Mouse (Mus musculus): Measurements from ENCODE around the gene Glipr2. TPM values are rescaled to one million over a fixed set of nuclear protein-coding genes. Genes with fewer than 3 reads are reported as not detected.

The Glipr2 gene
- polyA plus RNA-seq, 1 experiment: 28.2 TPM

GRCm38 (mm10) chr4:43969373-43969772 lies 12.2 kb downstream of the Glipr2 start:
- WGBS: 51% methylated on average over 4 of the region's 4 CpGs
- DNase-seq (ENCODE audit: low read depth, low spot score): no peak

GRCm38 (mm10) chr4:43970393-43971330 lies 13.5 kb downstream of the Glipr2 start:
- 87% methylated on average over 20 of the region's 20 CpGs for WGBS
- no peak for DNase-seq (ENCODE audit: low read depth, low spot score)

DNA sequence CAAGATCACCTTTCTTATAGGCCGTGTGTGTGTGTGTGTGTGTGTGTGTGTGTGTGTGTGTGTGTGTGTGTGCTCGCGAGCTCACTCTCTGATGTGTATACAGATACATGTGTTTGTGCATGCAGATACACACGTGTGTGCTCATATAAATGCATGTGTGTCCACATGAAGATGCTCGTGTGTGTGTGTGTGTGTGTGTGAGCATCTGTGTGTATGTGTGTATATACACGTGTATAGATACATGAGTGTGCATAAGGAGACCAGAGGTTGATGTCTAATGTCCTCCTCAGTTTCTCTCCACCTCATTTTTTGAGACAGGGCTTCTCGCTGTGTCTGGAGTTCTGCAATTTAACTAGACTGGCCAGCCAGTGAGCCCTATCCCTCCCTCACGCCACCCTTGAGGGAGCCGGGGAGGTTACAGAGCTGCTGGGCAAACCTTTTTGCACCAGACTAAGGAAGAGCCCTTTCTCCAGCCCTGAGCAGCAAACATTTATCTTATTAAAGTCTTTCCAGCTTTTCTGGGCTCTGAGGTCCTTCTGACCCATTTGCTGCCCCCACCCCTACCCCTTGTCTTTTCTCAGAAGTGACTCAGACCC lies 14.4 kb downstream of the Glipr2 start:
- WGBS: 67% methylated on average over 9 of the region's 9 CpGs
- DNase-seq (ENCODE audit: low read depth, low spot score): no peak

DNA sequence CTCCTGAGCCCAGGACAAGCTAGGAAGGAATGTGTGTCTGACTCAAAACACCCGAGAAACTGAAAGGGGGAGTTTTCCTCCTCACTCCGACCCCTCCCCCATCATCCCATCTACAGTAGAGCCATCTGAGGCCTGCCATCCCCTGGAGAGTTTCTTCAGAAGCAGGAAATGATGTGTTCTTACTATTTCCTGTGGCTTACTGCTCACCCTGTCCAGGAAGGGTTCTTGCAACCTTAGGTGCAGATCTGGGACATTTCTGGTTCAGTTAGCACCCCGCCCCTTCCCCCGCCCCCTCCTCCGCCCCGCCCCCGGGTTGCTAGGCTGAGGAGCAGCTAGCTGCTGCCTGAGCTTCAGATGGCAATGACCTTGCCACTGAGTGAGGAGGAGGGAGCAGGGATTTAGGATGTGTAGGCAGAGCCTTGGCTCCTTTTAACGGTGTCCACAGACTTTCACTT lies 15.0 kb downstream of the Glipr2 start:
- no peak for DNase-seq (ENCODE audit: low read depth, low spot score)
- WGBS: 17% methylated on average over 8 of the region's 8 CpGs

DNA sequence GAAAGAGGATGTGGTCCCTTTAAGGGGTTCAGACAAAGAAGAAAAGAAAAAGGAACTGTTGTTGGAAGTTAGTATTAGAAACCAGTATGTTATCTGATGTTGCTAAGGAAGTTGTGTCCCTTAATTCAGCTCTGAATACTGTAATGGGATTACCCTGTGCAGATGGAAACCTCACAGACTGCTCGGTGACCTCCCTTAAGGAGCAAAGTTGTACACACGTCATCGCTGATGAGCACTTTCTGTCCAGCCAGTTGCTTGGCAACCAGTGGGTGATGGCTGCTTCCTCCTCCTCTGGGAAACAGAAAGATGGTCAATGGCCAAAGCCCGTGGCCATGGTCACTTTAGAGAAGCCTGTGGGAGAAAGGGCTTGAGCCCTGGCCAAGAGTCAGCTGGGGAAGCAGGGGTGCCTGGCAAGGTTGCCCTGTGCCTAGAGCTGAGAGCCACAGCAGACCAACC lies 16.4 kb downstream of the Glipr2 start:
- no peak for DNase-seq (ENCODE audit: low read depth, low spot score)
- WGBS: 56% methylated on average over 4 of the region's 4 CpGs

DNA sequence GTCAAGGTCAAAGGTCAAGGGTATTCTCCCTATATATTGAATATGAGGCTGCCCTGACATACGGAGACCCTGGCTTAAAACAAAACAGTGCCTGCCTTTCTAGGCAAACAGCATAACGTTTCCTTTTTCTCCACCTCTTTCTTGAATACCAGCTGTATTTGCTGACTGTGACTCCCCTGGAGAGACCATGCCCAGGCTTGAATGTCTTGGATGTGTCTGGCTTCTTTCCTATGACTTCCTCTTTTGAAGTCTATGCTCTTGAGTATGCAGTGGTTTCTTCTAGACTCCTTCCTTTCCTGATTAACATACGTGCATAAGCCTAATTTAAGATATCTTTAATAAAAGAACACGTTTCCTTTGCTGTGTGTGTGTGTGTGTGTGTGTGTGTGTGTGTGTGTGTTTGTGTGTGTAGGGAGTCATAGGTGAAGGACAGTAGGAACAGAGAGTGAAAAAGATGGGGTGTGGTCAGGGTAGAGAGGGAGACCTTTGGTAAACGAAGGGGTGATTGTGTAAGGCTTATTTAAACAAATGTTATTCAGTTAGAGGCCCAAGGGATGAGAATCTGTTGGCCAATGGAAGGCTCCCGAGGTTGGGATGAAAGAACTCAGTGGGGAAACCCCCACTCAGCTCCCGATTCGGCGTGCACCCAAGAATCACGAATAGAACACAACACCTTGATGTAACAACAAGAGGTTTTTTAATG lies 17.9 kb downstream of the Glipr2 start:
- no peak for DNase-seq (ENCODE audit: low read depth, low spot score)
- WGBS: 59% methylated on average over 10 of the region's 10 CpGs

DNA sequence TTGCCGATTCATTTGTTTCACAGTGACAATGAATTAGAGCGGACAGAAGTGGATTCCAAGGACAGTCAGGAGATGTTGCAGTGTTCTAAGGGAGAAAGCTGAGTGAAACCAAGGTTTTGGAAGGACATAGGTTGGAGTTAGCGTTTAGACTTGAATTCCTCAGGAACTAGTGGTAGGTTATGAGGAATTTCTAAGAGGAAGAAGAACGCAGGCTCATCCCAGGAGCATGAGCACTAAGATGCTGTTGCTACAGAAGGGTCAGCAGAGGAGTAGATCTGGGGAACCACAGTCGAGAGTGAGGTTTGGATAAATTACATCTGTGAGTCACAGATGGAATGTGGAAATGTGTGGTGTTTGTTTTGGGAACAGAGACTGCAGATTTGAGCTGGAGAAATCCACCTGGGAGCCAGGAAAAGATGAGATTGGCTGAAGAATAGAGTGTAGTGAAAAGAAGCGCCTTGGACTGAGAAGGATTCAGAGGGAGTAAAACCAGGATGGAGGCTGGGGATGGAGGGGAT lies 19.1 kb downstream of the Glipr2 start:
- 84% methylated on average over 6 of the region's 6 CpGs for WGBS
- DNase-seq (ENCODE audit: low read depth, low spot score): no peak

DNA sequence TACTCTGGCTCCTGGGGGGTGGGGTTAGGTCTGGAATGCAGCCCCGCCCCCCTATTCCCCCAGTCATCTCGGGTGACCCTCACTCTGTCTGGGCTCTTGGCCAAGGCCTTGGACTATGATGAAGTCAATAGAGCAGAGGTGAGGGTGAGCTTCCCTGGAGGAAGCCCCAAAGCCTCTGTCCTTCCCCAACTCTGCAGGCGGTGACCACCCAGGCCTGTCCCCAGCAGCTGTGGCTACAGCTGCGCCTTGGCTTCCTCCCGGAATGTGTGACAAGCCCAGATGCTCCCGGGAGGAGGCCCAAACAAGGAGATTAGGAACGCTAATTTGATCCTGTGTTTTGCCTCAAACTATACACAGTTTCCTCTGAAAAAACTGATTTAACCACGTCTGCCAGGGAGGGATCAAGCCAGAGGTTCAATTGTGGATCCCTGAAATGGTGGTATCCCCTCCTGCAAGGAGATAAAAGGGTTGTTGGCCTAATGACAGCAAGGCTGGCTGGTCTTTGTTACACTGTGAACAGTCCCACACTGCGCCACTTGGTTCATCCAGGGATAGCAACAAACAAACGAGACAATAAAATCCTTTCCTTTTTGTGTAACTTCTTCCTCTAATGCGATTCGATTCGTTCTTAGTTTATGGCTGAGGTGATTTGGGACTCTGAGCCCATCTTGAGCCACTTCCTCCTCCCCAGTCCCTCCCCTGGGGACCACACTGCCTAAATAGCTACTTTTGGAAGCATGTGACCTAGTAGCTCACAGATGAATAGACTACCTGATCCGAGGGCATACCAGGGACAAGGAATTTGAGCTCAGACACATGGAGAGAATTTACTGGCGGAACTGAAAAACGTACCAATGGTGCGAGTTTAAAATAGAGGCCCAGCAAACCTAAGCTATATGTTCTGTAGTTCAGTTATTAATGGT lies 21.6 kb downstream of the Glipr2 start:
- DNase-seq (ENCODE audit: low read depth, low spot score): no peak
- WGBS: 41% methylated on average over 17 of the region's 17 CpGs

- DNase-seq (ENCODE audit: low read depth, low spot score): no peak
- 21% methylated on average over 3 of the region's 3 CpGs for WGBS
Observed at GRCm38 (mm10) chr4:43979746-43980145, 22.5 kb downstream of the Glipr2 start.

DNA sequence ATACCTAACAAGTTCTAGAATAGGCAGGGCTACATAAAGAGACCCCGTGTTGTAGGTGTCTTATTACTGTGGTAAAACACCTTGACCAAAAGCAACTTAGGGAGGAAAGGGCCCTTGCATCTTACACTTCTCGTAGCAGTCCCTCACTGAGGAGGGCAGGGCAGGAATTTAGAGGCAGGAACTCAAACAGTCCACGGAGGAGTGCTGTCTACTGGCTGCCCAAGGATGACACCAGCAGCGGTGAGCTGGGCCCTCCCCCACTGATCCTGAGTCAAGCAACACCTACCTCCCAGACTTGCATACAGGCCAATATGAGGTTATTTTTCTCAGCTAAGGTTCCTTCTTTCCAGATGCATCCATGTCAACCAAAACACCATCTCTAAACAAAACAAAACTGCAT lies 23.0 kb downstream of the Glipr2 start:
- no peak for DNase-seq (ENCODE audit: low read depth, low spot score)
- WGBS: 70% methylated on average over 4 of the region's 4 CpGs

- WGBS: 92% methylated on average over 6 of the region's 6 CpGs
- no peak for DNase-seq (ENCODE audit: low read depth, low spot score)
Observed at GRCm38 (mm10) chr4:43980846-43981245, 23.6 kb downstream of the Glipr2 start.

- 85% methylated on average over 7 of the region's 7 CpGs for WGBS
Observed at GRCm38 (mm10) chr4:43981251-43981650, 24.1 kb downstream of the Glipr2 start.

DNA sequence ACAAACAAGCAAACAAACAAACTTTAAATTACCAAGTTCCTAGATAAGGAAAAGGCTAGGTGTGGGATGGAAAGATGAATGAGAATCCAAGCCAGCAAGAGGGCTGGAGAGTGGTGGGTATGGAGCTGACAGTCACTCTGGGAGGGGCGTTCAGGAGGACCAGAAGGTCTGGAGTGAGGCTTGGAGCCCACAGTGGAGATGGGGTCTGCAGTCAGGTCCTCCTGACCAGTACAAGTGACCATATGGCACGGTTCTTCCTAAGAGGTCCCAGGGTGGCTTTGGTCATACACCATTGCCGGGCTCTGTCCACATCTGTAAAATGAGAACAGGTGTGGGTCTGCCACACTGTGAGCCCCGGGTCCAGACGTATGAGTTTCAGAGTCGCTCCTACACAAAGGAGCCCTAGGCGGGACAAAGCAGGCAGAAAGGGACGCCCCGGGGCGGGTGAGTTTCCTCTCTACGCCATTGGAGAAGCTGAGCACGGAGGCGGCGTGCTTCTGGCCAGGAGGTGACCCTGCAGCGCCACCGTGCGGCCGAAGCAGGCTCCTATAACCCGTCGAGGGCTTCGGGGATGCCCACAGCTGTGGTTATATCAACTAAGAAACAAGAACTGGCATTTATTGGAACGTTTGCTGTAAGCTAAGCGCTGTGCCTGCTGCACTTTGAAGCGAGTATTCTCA lies 25.0 kb downstream of the Glipr2 start:
- WGBS: 2% methylated on average over 24 of the region's 24 CpGs
- DNase-seq (ENCODE audit: low read depth, low spot score): peak; percentile 65

More at GRCm38 (mm10) chr4:43981251-43981650, 24.1 kb downstream of the Glipr2 start:
- DNase-seq (ENCODE audit: low read depth, low spot score): no peak

DNA sequence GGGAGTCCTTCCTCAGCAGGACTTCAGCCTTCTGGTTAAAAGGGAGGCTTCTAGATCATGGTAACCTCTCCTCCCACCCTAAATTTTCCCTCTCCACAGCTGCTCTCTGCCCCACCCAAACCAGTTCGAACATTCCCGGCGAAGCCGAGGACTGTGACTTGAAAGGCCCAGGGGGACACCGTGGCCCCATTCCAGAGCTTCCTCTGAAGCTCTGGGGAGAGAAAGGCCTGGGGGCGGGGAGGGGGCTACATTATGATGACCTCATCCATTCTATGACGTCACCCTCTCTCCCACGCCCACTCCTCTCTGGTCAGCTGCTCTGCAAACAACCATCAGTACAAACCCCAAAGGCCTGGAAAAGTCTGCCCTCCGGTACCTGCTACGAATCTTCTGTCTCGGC lies 26.0 kb downstream of the Glipr2 start, which contains the start of gene Ccin:
TSS of gene Ccin (plus strand) at position 303 of the 400 bp plus-strand sequence.
- WGBS: 65% methylated on average over 11 of the region's 11 CpGs

GRCm38 (mm10) chr4:43983756-43984155 lies 26.6 kb downstream of the Glipr2 start:
- 93% methylated on average over 22 of the region's 22 CpGs for WGBS
- no peak for DNase-seq (ENCODE audit: low read depth, low spot score)

More for the DNA sequence above, 26.0 kb downstream of the Glipr2 start, which contains the start of gene Ccin:
- no peak for DNase-seq (ENCODE audit: low read depth, low spot score)

GRCm38 (mm10) chr4:43984326-43984725 lies 27.1 kb downstream of the Glipr2 start:
- 92% methylated on average over 19 of the region's 19 CpGs for WGBS
- DNase-seq (ENCODE audit: low read depth, low spot score): no peak

GRCm38 (mm10) chr4:43988976-43989375 lies 31.8 kb downstream of the Glipr2 start:
- DNase-seq (ENCODE audit: low read depth, low spot score): no peak
- 98% methylated on average over 3 of the region's 3 CpGs for WGBS

- DNase-seq (ENCODE audit: low read depth, low spot score): no peak
- 92% methylated on average over 11 of the region's 11 CpGs for WGBS
Observed at GRCm38 (mm10) chr4:43993072-43993471, 35.9 kb downstream of the Glipr2 start.

All from large intestine, adult 2 months (tissue).